Mouse (Mus musculus): ENCODE results near the gene Osbpl7. TPM values are rescaled to one million over a fixed set of nuclear protein-coding genes. Genes with fewer than 3 reads are reported as not detected.

Gene Osbpl7
- total and polyA plus RNA-seq, 3 experiments: 11.5 to 18.9 TPM; not detected in 1

DNA sequence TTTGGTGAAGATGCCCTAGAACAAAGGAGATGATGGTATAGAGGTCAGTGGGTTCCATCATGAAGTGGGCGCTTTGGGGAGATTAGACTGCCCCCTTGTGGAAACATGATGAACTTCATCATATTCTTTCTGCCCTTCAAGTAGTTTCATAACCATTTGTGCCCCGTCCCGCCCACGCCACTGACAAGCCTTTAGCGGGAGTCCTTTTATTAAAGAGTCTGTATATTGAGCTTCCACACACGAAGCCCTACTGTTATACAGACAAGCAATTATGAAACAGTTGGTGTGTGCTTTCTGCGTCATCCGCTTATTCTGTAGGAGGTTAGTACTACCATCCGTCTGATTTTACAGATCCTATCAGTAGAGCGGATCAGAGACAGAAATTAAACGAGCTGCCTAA is 32.5 kb downstream of the Osbpl7 start:
- Histone ChIP-seq H3K27ac (ENCODE audit: control insufficient read depth, low read depth, low read length) (no peak overlapping the region), H3K9ac (ENCODE audit: control insufficient read depth, low read depth, low read length, poor library complexity, severe bottlenecking) (0 out of 2 replicates have a peak overlapping the region, but pooled peaks have one; percentile 1), H3K36me3 (ENCODE audit: control insufficient read depth in 1 of 2, insufficient read depth in 2 of 2, low read length in 2 of 2) (no peaks in the 10 kb centered on the region; a peak in 1 of 4 replicates), H3K27me3 (ENCODE audit: control insufficient read depth in 1 of 2, insufficient read depth in 2 of 2, low read length in 2 of 2) (no peaks in the 10 kb centered on the region; a peak in 2 of 4 replicates), H3K79me2 (ENCODE audit: control insufficient read depth, insufficient read depth, low read length, poor library complexity) (no peaks in the 10 kb centered on the region), H3K4me1 (ENCODE audit: control insufficient read depth in 1 of 2, insufficient read depth in 2 of 2, low read length in 2 of 2) (peaks cover 0 to 9% of the 10 kb centered on the region in 2 experiments; a peak in 2 of 4 replicates), H3K4me3 (ENCODE audit: control insufficient read depth in 1 of 2, insufficient read depth in 1 of 2, low read depth in 2 of 2, low read length in 2 of 2) (peak overlapping the region in 1 of 2 experiments; percentile 12; a peak in 1 of 4 replicates), H3K9me3 (replicated peaks; ENCODE audit: insufficient read depth, low read length) (no peaks in the 10 kb centered on the region)
- TF ChIP-seq USF1 (IDR thresholded peaks at IDR 0.05; ENCODE audit: low read depth, low read length) (no peak), MAFK (IDR thresholded peaks at IDR 0.05; ENCODE audit: borderline replicate concordance, low read depth, low read length) (no peak), NRF1 (IDR thresholded peaks at IDR 0.05; ENCODE audit: insufficient read depth, low read depth, low read length, poor library complexity, severe bottlenecking) (no peak), CTCF (IDR thresholded peaks at IDR 0.05 in 2 of 3, conservative IDR thresholded peaks at IDR 0.05 in 1 of 3; ENCODE audit: control insufficient read depth in 1 of 3, insufficient read depth in 1 of 3, low read depth in 2 of 3, low read length in 3 of 3, poor library complexity in 1 of 3, severe bottlenecking in 1 of 3) (peak; percentile 61 to 92 (median 88)), ZC3H11A (IDR thresholded peaks at IDR 0.05; ENCODE audit: low read depth, low read length) (peak; percentile 43), ZNF384 (IDR thresholded peaks at IDR 0.05; ENCODE audit: low read depth, low read length) (no peak), MYB (IDR thresholded peaks at IDR 0.05; ENCODE audit: low read depth, low read length) (no peak), SMC3 (IDR thresholded peaks at IDR 0.05; ENCODE audit: low read depth, low read length) (peak; percentile 84), SIN3A (IDR thresholded peaks at IDR 0.05; ENCODE audit: low read length) (0 out of 2 replicates have a peak, but pooled peaks have one; percentile 17), GATA1 (IDR thresholded peaks at IDR 0.05; ENCODE audit: low read depth, low read length) (peak; percentile 41), HCFC1 (IDR thresholded peaks at IDR 0.05; ENCODE audit: low read depth, low read length) (no peak), TBP (IDR thresholded peaks at IDR 0.05; ENCODE audit: low read depth, low read length) (0 out of 2 replicates have a peak, but pooled peaks have one; percentile 22), RAD21 (IDR thresholded peaks at IDR 0.05; ENCODE audit: low read depth, low read length) (peak; percentile 70)
- peak; percentile 83 for DNase-seq (ENCODE audit: low read depth, low spot score)

DNA sequence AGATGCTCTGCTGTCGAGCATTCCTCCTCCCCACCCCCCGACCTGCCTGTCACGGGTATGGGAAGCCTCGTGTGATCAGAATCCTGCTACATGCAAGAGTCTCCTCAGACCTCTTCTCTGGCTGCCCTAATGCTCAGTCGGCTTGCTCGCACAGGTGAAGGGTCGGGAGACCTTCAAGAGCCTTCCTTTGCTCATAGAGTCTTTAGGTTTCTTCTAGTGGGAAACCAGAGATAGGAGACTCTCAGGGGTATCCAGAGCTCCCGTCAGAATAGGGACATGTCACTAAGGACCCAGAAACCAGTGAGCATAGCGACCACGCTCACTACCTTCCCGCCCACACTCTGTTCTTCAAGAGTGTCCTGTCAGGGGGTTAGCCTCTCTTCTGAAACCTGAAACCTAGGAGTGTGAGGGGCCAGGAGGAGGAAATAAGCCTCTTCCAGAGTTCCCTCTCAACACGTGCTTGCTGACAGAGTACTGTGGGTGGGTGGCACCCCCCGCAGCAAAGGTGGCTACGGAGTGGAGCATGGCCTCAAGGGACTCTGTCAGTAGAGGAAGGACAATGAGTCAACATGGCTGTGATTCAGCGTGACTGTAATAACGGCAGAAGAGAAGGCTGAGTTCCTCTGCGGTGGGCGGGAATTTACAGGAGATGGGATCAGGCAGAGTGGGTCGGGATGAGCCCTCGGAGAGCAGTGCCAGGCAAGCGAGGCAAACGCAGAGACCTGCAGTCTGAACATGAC is 33.1 kb downstream of the Osbpl7 start:
- Histone ChIP-seq H3K4me3 (ENCODE audit: control insufficient read depth in 1 of 2, insufficient read depth in 1 of 2, low read depth in 2 of 2, low read length in 2 of 2) (peak overlapping the region in 1 of 2 experiments; percentile 12; a peak in 1 of 4 replicates), H3K27me3 (ENCODE audit: control insufficient read depth in 1 of 2, insufficient read depth in 2 of 2, low read length in 2 of 2) (no peaks in the 10 kb centered on the region; a peak in 2 of 4 replicates), H3K27ac (ENCODE audit: control insufficient read depth, low read depth, low read length) (no peak overlapping the region), H3K79me2 (ENCODE audit: control insufficient read depth, insufficient read depth, low read length, poor library complexity) (no peaks in the 10 kb centered on the region), H3K36me3 (ENCODE audit: control insufficient read depth in 1 of 2, insufficient read depth in 2 of 2, low read length in 2 of 2) (no peaks in the 10 kb centered on the region; a peak in 1 of 4 replicates), H3K9ac (ENCODE audit: control insufficient read depth, low read depth, low read length, poor library complexity, severe bottlenecking) (0 out of 2 replicates have a peak overlapping the region, but pooled peaks have one; percentile 1), H3K4me1 (ENCODE audit: control insufficient read depth in 1 of 2, insufficient read depth in 2 of 2, low read length in 2 of 2) (peaks cover 0 to 9% of the 10 kb centered on the region in 2 experiments; a peak in 2 of 4 replicates), H3K9me3 (replicated peaks; ENCODE audit: insufficient read depth, low read length) (no peaks in the 10 kb centered on the region)
- DNase-seq (ENCODE audit: low read depth, low spot score): no peak
- TF ChIP-seq POLR2AphosphoS5 (IDR thresholded peaks at IDR 0.05; ENCODE audit: borderline replicate concordance, low read depth, low read length): no peak
- no peak for TF ChIP-seq MYB (IDR thresholded peaks at IDR 0.05; ENCODE audit: low read depth, low read length)
- TF ChIP-seq EP300 (IDR thresholded peaks at IDR 0.05; ENCODE audit: low read depth in 1 of 2, low read length in 2 of 2): no peak
- no peak for TF ChIP-seq HCFC1 (IDR thresholded peaks at IDR 0.05; ENCODE audit: low read depth, low read length)
- TF ChIP-seq UBTF (IDR thresholded peaks at IDR 0.05; ENCODE audit: borderline replicate concordance, insufficient read depth, low read depth, low read length): no peak
- no peak for TF ChIP-seq SMC3 (IDR thresholded peaks at IDR 0.05; ENCODE audit: low read depth, low read length)
- TF ChIP-seq JUND (IDR thresholded peaks at IDR 0.05; ENCODE audit: low read depth, low read length): no peak
- TF ChIP-seq ZMIZ1 (IDR thresholded peaks at IDR 0.05; ENCODE audit: low read depth, low read length): no peak

Data from MEL (cell line).